Mouse (Mus musculus): Measurements from ENCODE around the gene Tecpr1.

The Tecpr1 gene

DNA sequence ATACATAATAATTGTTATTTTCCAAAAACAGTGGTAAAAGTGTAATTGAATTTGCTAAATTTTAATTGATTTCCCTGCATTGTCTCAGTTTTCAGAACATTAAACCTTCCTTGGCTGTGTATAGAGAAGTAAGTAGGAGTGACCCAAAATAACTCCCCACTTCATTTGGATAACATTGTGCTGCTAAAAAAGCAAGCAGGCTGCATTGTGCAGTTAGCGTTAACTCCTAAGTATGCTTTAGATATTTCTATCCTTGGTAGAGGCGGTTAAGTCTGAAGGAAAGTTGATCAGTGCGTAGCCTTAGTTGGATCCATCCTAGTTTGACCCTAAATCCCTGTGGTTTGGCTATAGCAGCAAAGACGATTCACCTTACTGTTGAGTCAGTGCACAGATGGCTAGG lies 73.9 kb downstream of the Tecpr1 start:
- Histone ChIP-seq H3K27me3 (ENCODE audit: control insufficient read depth, insufficient read depth, low read length, poor library complexity, severe bottlenecking) (no peaks in the 10 kb centered on the region; the same call in 1 of the 2 replicates), H3K36me3 (ENCODE audit: control insufficient read depth, insufficient read depth, low read length, poor library complexity, severe bottlenecking) (peaks cover 2% of the 10 kb centered on the region)
- no peak for DNase-seq (ENCODE audit: low read depth, low spot score)

DNA sequence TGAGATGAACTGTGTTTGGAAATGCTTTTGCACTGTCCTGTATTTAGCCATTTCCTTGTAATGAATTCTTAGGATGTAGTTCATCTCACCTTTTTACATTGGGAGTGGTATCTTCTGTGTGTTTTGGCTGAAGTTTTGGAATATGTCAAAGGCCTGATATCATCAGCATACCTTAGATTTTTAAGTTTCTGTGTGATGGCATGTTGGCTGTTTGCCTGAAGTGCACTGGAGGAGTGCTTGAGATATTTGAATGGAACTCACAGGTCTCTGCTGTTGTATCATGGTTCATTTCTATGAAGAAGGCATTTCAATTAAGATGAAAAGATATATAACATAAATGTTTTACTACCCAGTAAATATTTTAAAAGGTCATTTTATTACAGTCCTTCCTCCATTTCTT lies 76.5 kb downstream of the Tecpr1 start:
- peaks cover 3% of the 10 kb centered on the region for H3K36me3 ChIP-seq (ENCODE audit: control insufficient read depth, insufficient read depth, low read length, poor library complexity, severe bottlenecking)
- no peaks in the 10 kb centered on the region; the same call in 1 of the 2 replicates for H3K27me3 ChIP-seq (ENCODE audit: control insufficient read depth, insufficient read depth, low read length, poor library complexity, severe bottlenecking)
- no peak for DNase-seq (ENCODE audit: low read depth, low spot score)

All from splenic B cell, adult 2 months (primary cell).